Mouse (Mus musculus): ENCODE data around the gene Klk8.

Klk8 gene

GRCm38 (mm10) chr7:43791591-43791990 is 5.8 kb upstream of the Klk8 start, which contains the start of gene Klk9:
Klk9 (plus strand) TSS chr7:43791891.
- no peak for DNase-seq (ENCODE audit: low read depth)

GRCm38 (mm10) chr7:43796355-43796754 is 1.0 kb upstream of the Klk8 start:
- no peak for DNase-seq (ENCODE audit: low read depth)

GRCm38 (mm10) chr7:43797844-43798462 is 576 bp downstream of the Klk8 start:
- peak; percentile 16 for DNase-seq (ENCODE audit: low read depth)

GRCm38 (mm10) chr7:43799876-43800275 is 2.5 kb downstream of the Klk8 start:
- DNase-seq (ENCODE audit: low read depth): no peak

- no peak for DNase-seq (ENCODE audit: low read depth)
Observed at GRCm38 (mm10) chr7:43810994-43811393, 13.6 kb downstream of the Klk8 start, which contains the start of gene Klk7. Klk7 (plus strand) TSS chr7:43811294.

- DNase-seq (ENCODE audit: low read depth): no peak
Observed at GRCm38 (mm10) chr7:43815211-43815610, 17.8 kb downstream of the Klk8 start.

- DNase-seq (ENCODE audit: low read depth): no peak
Observed at GRCm38 (mm10) chr7:43816746-43817145, 19.4 kb downstream of the Klk8 start.

- DNase-seq (ENCODE audit: low read depth): no peak
Observed at GRCm38 (mm10) chr7:43821581-43821980, 24.2 kb downstream of the Klk8 start.

- no peak for DNase-seq (ENCODE audit: low read depth)
Observed at GRCm38 (mm10) chr7:43824199-43824598, 26.8 kb downstream of the Klk8 start, which contains the start of gene Klk6. Klk6 (plus strand) TSS chr7:43824499.

- DNase-seq (ENCODE audit: low read depth): no peak
Observed at GRCm38 (mm10) chr7:43826056-43826455, 28.7 kb downstream of the Klk8 start.

GRCm38 (mm10) chr7:43827706-43828105 is 30.3 kb downstream of the Klk8 start:
- DNase-seq (ENCODE audit: low read depth): no peak

- no peak for DNase-seq (ENCODE audit: low read depth)
Observed at GRCm38 (mm10) chr7:43829006-43829405, 31.6 kb downstream of the Klk8 start.

- no peak for DNase-seq (ENCODE audit: low read depth)
Observed at GRCm38 (mm10) chr7:43841701-43842100, 44.3 kb downstream of the Klk8 start, which contains the start of gene Klk5. Klk5 (plus strand) TSS chr7:43841971.

GRCm38 (mm10) chr7:43843801-43844200 is 46.4 kb downstream of the Klk8 start:
- no peak for DNase-seq (ENCODE audit: low read depth)

GRCm38 (mm10) chr7:43851616-43852015 is 54.2 kb downstream of the Klk8 start:
- no peak for DNase-seq (ENCODE audit: low read depth)
